Mouse (Mus musculus): ENCODE measurements at regions not wholly inside any gene's neighbourhood (a gene's known extent, or its start where the extent isn't known, plus 50 kb on each side); places are given as distances from the start of the nearest gene placed in this dataset.

DNA sequence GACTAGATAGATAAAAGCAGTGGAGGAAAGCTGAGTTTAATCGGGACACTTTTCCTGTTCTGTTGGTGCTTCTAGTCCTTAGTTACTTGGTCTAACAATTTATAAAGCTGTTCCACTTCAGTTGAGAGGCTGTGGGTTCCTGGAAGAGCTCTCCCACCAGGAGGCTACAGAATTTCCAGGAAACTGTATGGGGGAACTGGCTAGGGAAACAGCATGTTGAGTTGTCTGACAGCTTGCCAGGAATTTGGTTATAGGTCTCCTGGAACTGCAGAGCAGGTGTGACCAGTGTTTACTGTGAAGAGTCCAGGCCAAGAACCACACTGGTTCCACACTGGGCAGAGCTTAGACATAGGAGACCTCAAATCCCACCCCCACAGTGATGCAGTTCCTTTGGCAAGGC lies 65.0 kb upstream of the Pik3cg start:
- Histone ChIP-seq H3K36me3 (ENCODE audit: control insufficient read depth, insufficient read depth) (no peaks in the 10 kb centered on the region), H3K4me1 (ENCODE audit: control insufficient read depth, insufficient read depth, low read length) (no peaks in the 10 kb centered on the region), H3K4me3 (ENCODE audit: low read length) (no peak overlapping the region), H3K27ac (ENCODE audit: low read length) (no peak overlapping the region), H3K27me3 (ENCODE audit: control insufficient read depth, insufficient read depth, low read length) (no peaks in the 10 kb centered on the region), H3K9ac (ENCODE audit: low read length) (no peak overlapping the region), H3K4me2 (ENCODE audit: low read depth, low read length) (no peak overlapping the region), H3K9me3 (replicated peaks; ENCODE audit: control insufficient read depth, low read length) (no peaks in the 10 kb centered on the region)
- 81% methylated on average over 1 of the region's 1 CpGs for WGBS
- no peak for ATAC-seq (replicated peaks; ENCODE audit: extremely low read depth, insufficient read depth, low FRiP score)

DNA sequence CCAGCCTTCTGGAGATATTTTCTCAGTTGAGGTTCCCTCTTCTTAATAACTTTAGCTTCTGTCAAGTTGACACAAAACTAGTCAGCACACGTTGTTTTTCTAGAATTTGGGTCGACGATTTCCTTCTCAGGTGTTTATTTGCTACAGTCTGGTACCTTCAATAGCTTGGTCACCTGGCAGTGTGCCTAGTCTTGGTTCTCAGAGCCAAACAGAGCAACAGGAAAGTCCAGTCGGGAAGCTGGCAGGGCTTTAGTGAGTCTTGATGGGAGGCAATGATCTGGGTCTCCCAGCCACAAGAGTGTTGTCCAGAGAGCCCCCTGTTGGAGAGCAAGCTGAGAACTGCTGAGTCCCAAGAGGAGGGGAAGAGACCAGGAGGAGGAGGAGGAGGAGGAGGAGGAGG lies 71.4 kb upstream of the Pik3cg start:
- Histone ChIP-seq H3K9ac (ENCODE audit: low read length) (no peak overlapping the region), H3K27ac (ENCODE audit: low read length) (no peak overlapping the region), H3K4me2 (ENCODE audit: low read depth, low read length) (no peak overlapping the region), H3K4me3 (ENCODE audit: low read length) (no peak overlapping the region), H3K27me3 (ENCODE audit: control insufficient read depth, insufficient read depth, low read length) (no peaks in the 10 kb centered on the region), H3K4me1 (ENCODE audit: control insufficient read depth, insufficient read depth, low read length) (peaks cover 4% of the 10 kb centered on the region), H3K9me3 (replicated peaks; ENCODE audit: control insufficient read depth, low read length) (no peaks in the 10 kb centered on the region), H3K36me3 (ENCODE audit: control insufficient read depth, insufficient read depth) (no peaks in the 10 kb centered on the region)
- WGBS: 50% methylated on average over 4 of the region's 4 CpGs
- ATAC-seq (replicated peaks; ENCODE audit: extremely low read depth, insufficient read depth, low FRiP score): no peak

DNA sequence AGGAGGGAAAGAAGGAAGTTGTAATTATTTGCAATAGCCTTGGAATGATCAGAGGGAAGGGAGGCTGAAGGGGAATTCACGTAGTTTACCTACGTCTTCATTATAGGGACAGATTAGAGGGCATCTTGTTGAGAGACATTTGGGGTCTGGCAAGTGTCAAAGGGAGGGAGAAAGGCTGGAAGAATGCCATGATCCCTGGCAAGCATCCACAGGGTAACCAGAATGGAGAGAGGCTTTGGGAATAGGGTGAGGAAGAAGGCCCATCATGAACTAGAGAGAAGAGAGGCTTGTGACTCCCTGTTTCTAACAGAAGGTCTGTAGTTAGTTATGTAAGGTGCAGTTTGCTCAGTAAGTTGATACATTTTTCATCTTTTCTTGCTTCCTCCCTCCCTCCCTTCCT lies 71.8 kb upstream of the Pik3cg start:
- H3K27me3 ChIP-seq (ENCODE audit: control insufficient read depth, insufficient read depth, low read length): no peaks in the 10 kb centered on the region
- H3K9me3 ChIP-seq (replicated peaks; ENCODE audit: control insufficient read depth, low read length): no peaks in the 10 kb centered on the region
- no peak overlapping the region for H3K9ac ChIP-seq (ENCODE audit: low read length)
- 26% methylated on average over 2 of the region's 2 CpGs for WGBS
- no peaks in the 10 kb centered on the region for H3K36me3 ChIP-seq (ENCODE audit: control insufficient read depth, insufficient read depth)
- ATAC-seq (replicated peaks; ENCODE audit: extremely low read depth, insufficient read depth, low FRiP score): peak; percentile 58; the same call in 1 of the 2 replicates
- no peak overlapping the region for H3K4me3 ChIP-seq (ENCODE audit: low read length)
- H3K4me2 ChIP-seq (ENCODE audit: low read depth, low read length): no peak overlapping the region
- no peak overlapping the region for H3K27ac ChIP-seq (ENCODE audit: low read length)
- peaks cover 4% of the 10 kb centered on the region for H3K4me1 ChIP-seq (ENCODE audit: control insufficient read depth, insufficient read depth, low read length)

GRCm38 (mm10) chr12:32282371-32283163 lies 74.1 kb upstream of the Pik3cg start:
- no peak for ATAC-seq (replicated peaks; ENCODE audit: extremely low read depth, insufficient read depth, low FRiP score)
- no peak overlapping the region for H3K27ac ChIP-seq (ENCODE audit: low read length)
- 66% methylated on average over 5 of the region's 5 CpGs for WGBS
- no peaks in the 10 kb centered on the region for H3K9me3 ChIP-seq (replicated peaks; ENCODE audit: control insufficient read depth, low read length)
- H3K4me3 ChIP-seq (ENCODE audit: low read length): no peak overlapping the region
- H3K4me1 ChIP-seq (ENCODE audit: control insufficient read depth, insufficient read depth, low read length): peaks cover 4% of the 10 kb centered on the region
- no peak overlapping the region for H3K4me2 ChIP-seq (ENCODE audit: low read depth, low read length)
- no peaks in the 10 kb centered on the region for H3K36me3 ChIP-seq (ENCODE audit: control insufficient read depth, insufficient read depth)
- H3K27me3 ChIP-seq (ENCODE audit: control insufficient read depth, insufficient read depth, low read length): no peaks in the 10 kb centered on the region
- H3K9ac ChIP-seq (ENCODE audit: low read length): no peak overlapping the region

GRCm38 (mm10) chr12:32285039-32285438 lies 76.6 kb upstream of the Pik3cg start:
- H3K4me2 ChIP-seq (ENCODE audit: low read depth, low read length): no peak overlapping the region
- no peak overlapping the region for H3K27ac ChIP-seq (ENCODE audit: low read length)
- H3K36me3 ChIP-seq (ENCODE audit: control insufficient read depth, insufficient read depth): no peaks in the 10 kb centered on the region
- no peak overlapping the region for H3K9ac ChIP-seq (ENCODE audit: low read length)
- no peak overlapping the region for H3K4me3 ChIP-seq (ENCODE audit: low read length)
- 48% methylated on average over 2 of the region's 2 CpGs for WGBS
- H3K4me1 ChIP-seq (ENCODE audit: control insufficient read depth, insufficient read depth, low read length): peaks cover 7% of the 10 kb centered on the region
- H3K27me3 ChIP-seq (ENCODE audit: control insufficient read depth, insufficient read depth, low read length): no peaks in the 10 kb centered on the region
- H3K9me3 ChIP-seq (replicated peaks; ENCODE audit: control insufficient read depth, low read length): no peaks in the 10 kb centered on the region
- no peak for ATAC-seq (replicated peaks; ENCODE audit: extremely low read depth, insufficient read depth, low FRiP score)

- Histone ChIP-seq H3K36me3 (ENCODE audit: control insufficient read depth, insufficient read depth) (no peaks in the 10 kb centered on the region), H3K4me2 (ENCODE audit: low read depth, low read length) (no peak overlapping the region), H3K27ac (ENCODE audit: low read length) (no peak overlapping the region), H3K4me3 (ENCODE audit: low read length) (no peak overlapping the region), H3K9me3 (replicated peaks; ENCODE audit: control insufficient read depth, low read length) (no peaks in the 10 kb centered on the region), H3K27me3 (ENCODE audit: control insufficient read depth, insufficient read depth, low read length) (no peaks in the 10 kb centered on the region), H3K9ac (ENCODE audit: low read length) (no peak overlapping the region), H3K4me1 (ENCODE audit: control insufficient read depth, insufficient read depth, low read length) (0 out of 2 replicates have a peak, but pooled peaks cover 4% of the 10 kb centered on the region)
- ATAC-seq (replicated peaks; ENCODE audit: extremely low read depth, insufficient read depth, low FRiP score): no peak
- 18% methylated on average over 5 of the region's 5 CpGs for WGBS
Observed at GRCm38 (mm10) chr12:32286652-32287051, 78.2 kb upstream of the Pik3cg start.

DNA sequence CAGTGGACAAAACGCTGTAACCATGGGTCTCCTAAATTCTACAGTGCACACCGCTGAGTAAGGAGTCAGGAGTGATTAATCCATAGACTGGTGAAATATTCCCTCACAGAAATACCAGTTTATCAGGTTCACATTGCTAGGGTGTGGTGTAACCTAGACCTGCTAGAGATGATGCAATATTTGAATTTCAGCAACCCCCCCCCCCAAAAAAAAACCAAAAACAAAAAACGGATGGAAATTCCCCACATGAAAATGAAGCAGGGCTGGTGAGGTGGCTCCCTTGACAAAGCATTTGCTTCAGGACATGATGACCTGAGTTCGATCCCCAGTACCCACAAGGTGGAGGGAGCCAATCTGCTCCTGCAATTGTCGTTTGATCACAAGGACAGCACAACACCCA lies 82.7 kb upstream of the Pik3cg start:
- no peak overlapping the region for H3K4me2 ChIP-seq (ENCODE audit: low read depth, low read length)
- no peaks in the 10 kb centered on the region for H3K36me3 ChIP-seq (ENCODE audit: control insufficient read depth, insufficient read depth)
- H3K27me3 ChIP-seq (ENCODE audit: control insufficient read depth, insufficient read depth, low read length): no peaks in the 10 kb centered on the region
- no peak for ATAC-seq (replicated peaks; ENCODE audit: extremely low read depth, insufficient read depth, low FRiP score)
- WGBS: 71% methylated on average over 5 of the region's 5 CpGs
- H3K27ac ChIP-seq (ENCODE audit: low read length): no peak overlapping the region
- H3K9ac ChIP-seq (ENCODE audit: low read length): no peak overlapping the region
- 0 out of 2 replicates have a peak, but pooled peaks cover 4% of the 10 kb centered on the region for H3K4me1 ChIP-seq (ENCODE audit: control insufficient read depth, insufficient read depth, low read length)
- no peaks in the 10 kb centered on the region for H3K9me3 ChIP-seq (replicated peaks; ENCODE audit: control insufficient read depth, low read length)
- no peak overlapping the region for H3K4me3 ChIP-seq (ENCODE audit: low read length)

- H3K27ac ChIP-seq (ENCODE audit: low read length): no peak overlapping the region
Observed at GRCm38 (mm10) chr12:32291962-32292748, 83.7 kb upstream of the Pik3cg start.

DNA sequence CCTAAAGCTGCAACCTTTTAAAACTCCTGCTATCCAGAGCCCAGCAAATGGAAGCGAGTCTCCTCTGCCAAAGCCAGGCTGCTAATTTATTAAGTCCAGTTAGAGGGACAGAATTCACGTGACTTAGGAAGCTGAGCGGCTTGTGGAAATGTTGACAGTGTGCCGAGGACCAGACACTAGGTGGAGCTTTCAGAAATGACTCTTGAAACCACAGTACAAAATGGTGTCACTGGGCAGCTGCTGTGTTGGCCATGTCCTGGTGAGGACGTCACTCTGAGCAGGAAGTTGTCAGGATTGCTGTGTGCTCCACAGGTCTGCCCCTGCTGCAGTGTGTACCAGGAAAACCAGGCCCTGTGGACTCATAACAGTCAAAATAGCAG lies 84.3 kb upstream of the Pik3cg start:
- no peak for ATAC-seq (replicated peaks; ENCODE audit: extremely low read depth, insufficient read depth, low FRiP score)
- no peak overlapping the region for H3K9ac ChIP-seq (ENCODE audit: low read length)
- H3K27me3 ChIP-seq (ENCODE audit: control insufficient read depth, insufficient read depth, low read length): no peaks in the 10 kb centered on the region
- H3K4me2 ChIP-seq (ENCODE audit: low read depth, low read length): peak overlapping the region; percentile 78
- H3K27ac ChIP-seq (ENCODE audit: low read length): no peak overlapping the region
- 0 out of 2 replicates have a peak, but pooled peaks cover 4% of the 10 kb centered on the region for H3K4me1 ChIP-seq (ENCODE audit: control insufficient read depth, insufficient read depth, low read length)
- no peaks in the 10 kb centered on the region for H3K9me3 ChIP-seq (replicated peaks; ENCODE audit: control insufficient read depth, low read length)
- WGBS: 62% methylated on average over 5 of the region's 5 CpGs
- no peak overlapping the region for H3K4me3 ChIP-seq (ENCODE audit: low read length)
- H3K36me3 ChIP-seq (ENCODE audit: control insufficient read depth, insufficient read depth): no peaks in the 10 kb centered on the region

More at GRCm38 (mm10) chr12:32291962-32292748, 83.7 kb upstream of the Pik3cg start:
- WGBS: 22% methylated on average over 18 of the region's 18 CpGs
- H3K9ac ChIP-seq (ENCODE audit: low read length): peak overlapping the region; percentile 62
- H3K9me3 ChIP-seq (replicated peaks; ENCODE audit: control insufficient read depth, low read length): no peaks in the 10 kb centered on the region
- H3K4me3 ChIP-seq (ENCODE audit: low read length): peak overlapping the region; percentile 56
- peak; percentile 78 for ATAC-seq (replicated peaks; ENCODE audit: extremely low read depth, insufficient read depth, low FRiP score)
- H3K36me3 ChIP-seq (ENCODE audit: control insufficient read depth, insufficient read depth): no peaks in the 10 kb centered on the region
- no peaks in the 10 kb centered on the region for H3K27me3 ChIP-seq (ENCODE audit: control insufficient read depth, insufficient read depth, low read length)
- H3K4me1 ChIP-seq (ENCODE audit: control insufficient read depth, insufficient read depth, low read length): 0 out of 2 replicates have a peak, but pooled peaks cover 4% of the 10 kb centered on the region
- H3K4me2 ChIP-seq (ENCODE audit: low read depth, low read length): peak overlapping the region; percentile 78

Measured in heart, embryonic 16.5 days (tissue).